Mouse (Mus musculus): Measurements from ENCODE around the gene Minpp1. TPM values are rescaled to one million over a fixed set of nuclear protein-coding genes. Genes with fewer than 3 reads are reported as not detected.
A peak's percentile ranks its signal among the peaks of the same experiment; 100 is the strongest.

Minpp1 gene
- polyA plus RNA-seq, 1 experiment, result 10.5 TPM

GRCm38 (mm10) chr19:32510962-32511361 is 25.4 kb downstream of the Minpp1 start:
- Histone ChIP-seq H3K4me3 (ENCODE audit: control insufficient read depth, low read depth, low read length) (no peak overlapping the region), H3K27me3 (ENCODE audit: control insufficient read depth, insufficient read depth, low read length) (no peaks in the 10 kb centered on the region), H3K4me1 (ENCODE audit: control insufficient read depth, insufficient read depth, low read length) (no peaks in the 10 kb centered on the region), H3K36me3 (ENCODE audit: control insufficient read depth, insufficient read depth, low read length) (no peaks in the 10 kb centered on the region), H3K27ac (ENCODE audit: control insufficient read depth, insufficient read depth, low read depth, low read length) (no peak overlapping the region)
- TF ChIP-seq CTCF (IDR thresholded peaks at IDR 0.05; ENCODE audit: control insufficient read depth, insufficient read depth, insufficient replicate concordance, low read depth, low read length) (no peak), POLR2A (IDR thresholded peaks at IDR 0.05; ENCODE audit: control insufficient read depth, low read depth, low read length) (no peak)

- no peak overlapping the region for H3K27ac ChIP-seq (ENCODE audit: control insufficient read depth, insufficient read depth, low read depth, low read length)
- no peak overlapping the region for H3K4me3 ChIP-seq (ENCODE audit: control insufficient read depth, low read depth, low read length)
- TF ChIP-seq POLR2A (IDR thresholded peaks at IDR 0.05; ENCODE audit: control insufficient read depth, low read depth, low read length) (no peak), CTCF (IDR thresholded peaks at IDR 0.05; ENCODE audit: control insufficient read depth, insufficient read depth, insufficient replicate concordance, low read depth, low read length) (peak; percentile 39; the same call in 1 of the 2 replicates)
- no peaks in the 10 kb centered on the region for H3K27me3 ChIP-seq (ENCODE audit: control insufficient read depth, insufficient read depth, low read length)
- H3K36me3 ChIP-seq (ENCODE audit: control insufficient read depth, insufficient read depth, low read length), result no peaks in the 10 kb centered on the region
- no peaks in the 10 kb centered on the region for H3K4me1 ChIP-seq (ENCODE audit: control insufficient read depth, insufficient read depth, low read length)
These were observed 26.9 kb downstream of the Minpp1 start for GRCm38 (mm10) chr19:32512518-32512917.

- Histone ChIP-seq H3K4me3 (ENCODE audit: control insufficient read depth, low read depth, low read length) (no peak overlapping the region), H3K27ac (ENCODE audit: control insufficient read depth, insufficient read depth, low read depth, low read length) (no peak overlapping the region), H3K27me3 (ENCODE audit: control insufficient read depth, insufficient read depth, low read length) (no peaks in the 10 kb centered on the region), H3K4me1 (ENCODE audit: control insufficient read depth, insufficient read depth, low read length) (no peaks in the 10 kb centered on the region), H3K36me3 (ENCODE audit: control insufficient read depth, insufficient read depth, low read length) (no peaks in the 10 kb centered on the region)
- TF ChIP-seq CTCF (IDR thresholded peaks at IDR 0.05; ENCODE audit: control insufficient read depth, insufficient read depth, insufficient replicate concordance, low read depth, low read length) (no peak), POLR2A (IDR thresholded peaks at IDR 0.05; ENCODE audit: control insufficient read depth, low read depth, low read length) (no peak)
These were observed 31.0 kb downstream of the Minpp1 start for GRCm38 (mm10) chr19:32516575-32516974.

GRCm38 (mm10) chr19:32521446-32521845 is 35.9 kb downstream of the Minpp1 start:
- Histone ChIP-seq H3K36me3 (ENCODE audit: control insufficient read depth, insufficient read depth, low read length) (no peaks in the 10 kb centered on the region), H3K4me1 (ENCODE audit: control insufficient read depth, insufficient read depth, low read length) (no peaks in the 10 kb centered on the region), H3K4me3 (ENCODE audit: control insufficient read depth, low read depth, low read length) (no peak overlapping the region), H3K27me3 (ENCODE audit: control insufficient read depth, insufficient read depth, low read length) (no peaks in the 10 kb centered on the region), H3K27ac (ENCODE audit: control insufficient read depth, insufficient read depth, low read depth, low read length) (no peak overlapping the region)
- TF ChIP-seq CTCF (IDR thresholded peaks at IDR 0.05; ENCODE audit: control insufficient read depth, insufficient read depth, insufficient replicate concordance, low read depth, low read length), result no peak
- no peak for TF ChIP-seq POLR2A (IDR thresholded peaks at IDR 0.05; ENCODE audit: control insufficient read depth, low read depth, low read length)

GRCm38 (mm10) chr19:32522247-32522646 is 36.7 kb downstream of the Minpp1 start:
- H3K4me3 ChIP-seq (ENCODE audit: control insufficient read depth, low read depth, low read length), result no peak overlapping the region
- no peaks in the 10 kb centered on the region for H3K27me3 ChIP-seq (ENCODE audit: control insufficient read depth, insufficient read depth, low read length)
- H3K36me3 ChIP-seq (ENCODE audit: control insufficient read depth, insufficient read depth, low read length), result no peaks in the 10 kb centered on the region
- H3K27ac ChIP-seq (ENCODE audit: control insufficient read depth, insufficient read depth, low read depth, low read length), result no peak overlapping the region
- TF ChIP-seq POLR2A (IDR thresholded peaks at IDR 0.05; ENCODE audit: control insufficient read depth, low read depth, low read length), result no peak
- TF ChIP-seq CTCF (IDR thresholded peaks at IDR 0.05; ENCODE audit: control insufficient read depth, insufficient read depth, insufficient replicate concordance, low read depth, low read length), result no peak
- H3K4me1 ChIP-seq (ENCODE audit: control insufficient read depth, insufficient read depth, low read length), result no peaks in the 10 kb centered on the region

- H3K27ac ChIP-seq (ENCODE audit: control insufficient read depth, insufficient read depth, low read depth, low read length), result no peak overlapping the region
- TF ChIP-seq CTCF (IDR thresholded peaks at IDR 0.05; ENCODE audit: control insufficient read depth, insufficient read depth, insufficient replicate concordance, low read depth, low read length), result no peak
- TF ChIP-seq POLR2A (IDR thresholded peaks at IDR 0.05; ENCODE audit: control insufficient read depth, low read depth, low read length), result no peak
- no peak overlapping the region for H3K4me3 ChIP-seq (ENCODE audit: control insufficient read depth, low read depth, low read length)
These were observed 37.3 kb downstream of the Minpp1 start for GRCm38 (mm10) chr19:32522753-32523307.

GRCm38 (mm10) chr19:32523769-32524515 is 38.4 kb downstream of the Minpp1 start:
- no peaks in the 10 kb centered on the region for H3K27me3 ChIP-seq (ENCODE audit: control insufficient read depth, insufficient read depth, low read length)
- no peaks in the 10 kb centered on the region for H3K36me3 ChIP-seq (ENCODE audit: control insufficient read depth, insufficient read depth, low read length)
- no peak overlapping the region; the same call in 1 of the 2 replicates for H3K4me3 ChIP-seq (ENCODE audit: control insufficient read depth, low read depth, low read length)
- H3K4me1 ChIP-seq (ENCODE audit: control insufficient read depth, insufficient read depth, low read length), result no peaks in the 10 kb centered on the region
- no peak overlapping the region for H3K27ac ChIP-seq (ENCODE audit: control insufficient read depth, insufficient read depth, low read depth, low read length)
- TF ChIP-seq POLR2A (IDR thresholded peaks at IDR 0.05; ENCODE audit: control insufficient read depth, low read depth, low read length) (no peak), CTCF (IDR thresholded peaks at IDR 0.05; ENCODE audit: control insufficient read depth, insufficient read depth, insufficient replicate concordance, low read depth, low read length) (no peak)

More at GRCm38 (mm10) chr19:32522753-32523307, 37.3 kb downstream of the Minpp1 start:
- Histone ChIP-seq H3K4me1 (ENCODE audit: control insufficient read depth, insufficient read depth, low read length) (no peaks in the 10 kb centered on the region), H3K36me3 (ENCODE audit: control insufficient read depth, insufficient read depth, low read length) (no peaks in the 10 kb centered on the region), H3K27me3 (ENCODE audit: control insufficient read depth, insufficient read depth, low read length) (no peaks in the 10 kb centered on the region)
